Mouse (Mus musculus) forebrain, embryonic 15.5 days (tissue): ENCODE results near the gene Nr0b2. TPM values are rescaled to one million over a fixed set of nuclear protein-coding genes. Genes with fewer than 3 reads are reported as not detected.
"Not testable (repeated sequence)": the region's sequence is repeated elsewhere in the genome, so short reads cannot be mapped to it uniquely, and the experiment has no call there.

Source experiments
- ATAC-seq: fragments of 200-750 bp; cut with Nextera tagmentation; replicated peaks from 2 replicates; pipeline ENCODE4 v1.8.0; 2017; ENCODE audit warnings: mild to moderate bottlenecking, moderate TSS enrichment, moderate library complexity
- H3K27ac ChIP-seq: fragments of 300-500 bp; sonication (generic); replicated peaks from 2 replicates; pipeline ENCODE4 v1.5.1; 2015; ENCODE audit warnings: mild to moderate bottlenecking, inconsistent platforms
- H3K27me3 ChIP-seq: fragments of 300-500 bp; sonication (generic); 2 replicates; pipeline ENCODE4 v1.6.1; 2015; ENCODE audit warnings: inconsistent platforms
- H3K36me3 ChIP-seq: fragments of 300-500 bp; sonication (generic); 2 replicates; pipeline ENCODE4 v1.6.1; 2015; ENCODE audit warnings: mild to moderate bottlenecking, inconsistent platforms
- H3K4me1 ChIP-seq: fragments of 300-500 bp; sonication (generic); 2 replicates; pipeline ENCODE4 v1.6.1; 2015; ENCODE audit warnings: inconsistent platforms
- H3K4me2 ChIP-seq: fragments of 300-500 bp; sonication (generic); replicated peaks from 2 replicates; pipeline ENCODE4 v1.6.1; 2015; ENCODE audit warnings: mild to moderate bottlenecking, inconsistent platforms
- H3K4me3 ChIP-seq: fragments of 300-500 bp; sonication (generic); 2 replicates; pipeline ENCODE4 v1.5.1; 2015; ENCODE audit warnings: mild to moderate bottlenecking, inconsistent platforms
- H3K9ac ChIP-seq: fragments of 300-500 bp; sonication (generic); replicated peaks from 2 replicates; pipeline ENCODE4 v1.6.1; 2015; ENCODE audit warnings: mild to moderate bottlenecking, inconsistent platforms
- H3K9me3 ChIP-seq: fragments of 300-500 bp; sonication (generic); 2 replicates; pipeline ENCODE4 v1.6.1; 2016; ENCODE audit warnings: inconsistent platforms
- WGBS: fragments of 180-500 bp; shearing (Covaris S2); methylation state at CpG from one replicate; pipeline ENCODE4 v1.1.7; 2015; ENCODE audit warnings: mixed read lengths; 5-methylcytosine and 5-hydroxymethylcytosine counted together
- polyA plus RNA-seq: library from polyadenylated mRNA; unstranded; fragments of >200 nt; fragmentation: Nextera tagmentation; extraction: Ambion mirVana; gene quantifications from 2 replicates; pipeline ENCODE4 v1.2.1, GENCODE M21; 2015

Nr0b2 gene
- not detected in 2 replicates for polyA plus RNA-seq

GRCm38 (mm10) chr4:133552768-133553447 lies at the start of gene Nr0b2:
TSS of gene Nr0b2 (plus strand) at chr4:133553376.
- WGBS: 79% methylated on average over 10 of the region's 10 CpGs
- Histone ChIP-seq H3K36me3 (no peaks in the 10 kb centered on the region), H3K27ac (no peak within 1 kb of the TSS), H3K4me3 (no peak within 1 kb of the TSS), H3K9me3 (no peaks in the 10 kb centered on the region), H3K27me3 (0 out of 2 replicates have a peak, but pooled peaks cover 9% of the 10 kb centered on the region), H3K9ac (no peak within 1 kb of the TSS), H3K4me1 (no peaks in the 10 kb centered on the region), H3K4me2 (no peak within 1 kb of the TSS)
- ATAC-seq: no peak

GRCm38 (mm10) chr4:133504300-133504699 lies 48.9 kb upstream of the Nr0b2 start:
- Histone ChIP-seq H3K9me3 (no peaks in the 10 kb centered on the region), H3K9ac (no peak overlapping the region), H3K27me3 (peaks cover 16% of the 10 kb centered on the region), H3K4me1 (peaks cover 24% of the 10 kb centered on the region), H3K4me2 (no peak overlapping the region), H3K36me3 (no peaks in the 10 kb centered on the region), H3K4me3 (no peak overlapping the region), H3K27ac (no peak overlapping the region)
- 46% methylated on average over 5 of the region's 5 CpGs for WGBS
- no peak for ATAC-seq

- no peak overlapping the region for H3K9ac ChIP-seq
- H3K4me3 ChIP-seq: no peak overlapping the region
- H3K27ac ChIP-seq: no peak overlapping the region
- H3K36me3 ChIP-seq: no peaks in the 10 kb centered on the region
- no peak overlapping the region for H3K4me2 ChIP-seq
- ATAC-seq: no peak
- H3K27me3 ChIP-seq: peaks cover 10% of the 10 kb centered on the region
- WGBS: 60% methylated on average over 9 of the region's 9 CpGs
- peaks cover 26% of the 10 kb centered on the region for H3K4me1 ChIP-seq
- no peaks in the 10 kb centered on the region for H3K9me3 ChIP-seq
These were observed 48.3 kb upstream of the Nr0b2 start for GRCm38 (mm10) chr4:133504755-133505485.

GRCm38 (mm10) chr4:133506573-133506972 lies 46.6 kb upstream of the Nr0b2 start:
- no peak overlapping the region for H3K4me3 ChIP-seq
- ATAC-seq: no peak
- no peak overlapping the region for H3K27ac ChIP-seq
- no peak overlapping the region for H3K9ac ChIP-seq
- H3K27me3 ChIP-seq: peaks cover under 1% of the 10 kb centered on the region
- no peak overlapping the region for H3K4me2 ChIP-seq
- H3K4me1 ChIP-seq: peaks cover 26% of the 10 kb centered on the region
- WGBS: 76% methylated on average over 5 of the region's 5 CpGs
- no peaks in the 10 kb centered on the region for H3K36me3 ChIP-seq
- no peaks in the 10 kb centered on the region for H3K9me3 ChIP-seq

- Histone ChIP-seq H3K36me3 (no peaks in the 10 kb centered on the region), H3K9me3 (no peaks in the 10 kb centered on the region), H3K4me1 (peaks cover 21% of the 10 kb centered on the region), H3K4me3 (no peak overlapping the region), H3K9ac (no peak overlapping the region), H3K27me3 (no peaks in the 10 kb centered on the region), H3K27ac (peak overlapping the region; percentile 78), H3K4me2 (no peak overlapping the region)
- 59% methylated on average over 7 of the region's 7 CpGs for WGBS
- peak; percentile 82 for ATAC-seq
These were observed 44.2 kb upstream of the Nr0b2 start for GRCm38 (mm10) chr4:133508990-133509389.

- 70% methylated on average over 5 of the region's 5 CpGs for WGBS
- H3K9me3 ChIP-seq: no peaks in the 10 kb centered on the region
- H3K27ac ChIP-seq: no peak overlapping the region
- H3K4me2 ChIP-seq: no peak overlapping the region
- H3K9ac ChIP-seq: no peak overlapping the region
- peaks cover 12% of the 10 kb centered on the region for H3K4me1 ChIP-seq
- H3K4me3 ChIP-seq: no peak overlapping the region
- peaks cover 2% of the 10 kb centered on the region; the same call in 1 of the 2 replicates for H3K27me3 ChIP-seq
- no peak for ATAC-seq
- no peaks in the 10 kb centered on the region for H3K36me3 ChIP-seq
These were observed 42.1 kb upstream of the Nr0b2 start for GRCm38 (mm10) chr4:133511050-133511449.

- H3K9me3 ChIP-seq, H3K9ac ChIP-seq, H3K36me3 ChIP-seq, H3K4me3 ChIP-seq, H3K4me2 ChIP-seq, ATAC-seq, H3K27ac ChIP-seq: not testable (repeated sequence)
- 48% methylated on average over 5 of the region's 5 CpGs for whole genome bisulfite sequencing
- peaks cover 11% of the 10 kb centered on the region for H3K27me3 ChIP-seq
- peaks cover 12% of the 10 kb centered on the region for H3K4me1 ChIP-seq
These were observed 40.7 kb upstream of the Nr0b2 start for GRCm38 (mm10) chr4:133512511-133512910.

GRCm38 (mm10) chr4:133512972-133513371 lies 40.2 kb upstream of the Nr0b2 start:
- Histone ChIP-seq H3K4me3 (no peak overlapping the region), H3K9ac (no peak overlapping the region), H3K9me3 (no peaks in the 10 kb centered on the region), H3K27ac (no peak overlapping the region), H3K27me3 (peaks cover 16% of the 10 kb centered on the region), H3K4me2 (no peak overlapping the region), H3K36me3 (no peaks in the 10 kb centered on the region), H3K4me1 (peaks cover 12% of the 10 kb centered on the region)
- 13% methylated on average over 8 of the region's 8 CpGs for WGBS
- 0 out of 2 replicates have a peak, but pooled peaks have one; percentile 51 for ATAC-seq

- H3K27me3 ChIP-seq: peaks cover 46% of the 10 kb centered on the region
- H3K27ac ChIP-seq: no peak within 1 kb of the TSS
- no peak within 1 kb of the TSS for H3K9ac ChIP-seq
- H3K9me3 ChIP-seq: no peaks in the 10 kb centered on the region
- no peaks in the 10 kb centered on the region for H3K36me3 ChIP-seq
- peak within 1 kb of the TSS; percentile 30 for H3K4me3 ChIP-seq
- peak within 1 kb of the TSS; percentile 38 for H3K4me2 ChIP-seq
- H3K4me1 ChIP-seq: peaks cover 8% of the 10 kb centered on the region
- no peak for ATAC-seq
- WGBS: 4% methylated on average over 68 of the region's 69 CpGs
These were observed 34.4 kb upstream of the Nr0b2 start, which contains the start of gene Kdf1 for GRCm38 (mm10) chr4:133518601-133519368. TSS of gene Kdf1 (plus strand) at chr4:133518963.

- Histone ChIP-seq H3K4me2 (peak overlapping the region; percentile 38), H3K36me3 (no peaks in the 10 kb centered on the region), H3K9me3 (no peaks in the 10 kb centered on the region), H3K27me3 (peaks cover 46% of the 10 kb centered on the region), H3K4me1 (peaks cover 8% of the 10 kb centered on the region), H3K27ac (no peak overlapping the region), H3K4me3 (peak overlapping the region; percentile 30), H3K9ac (no peak overlapping the region)
- ATAC-seq: no peak
- 5% methylated on average over 25 of the region's 25 CpGs for WGBS
These were observed 33.9 kb upstream of the Nr0b2 start for GRCm38 (mm10) chr4:133519369-133519665.

GRCm38 (mm10) chr4:133521502-133521901 lies 31.7 kb upstream of the Nr0b2 start:
- Histone ChIP-seq H3K4me3 (no peak overlapping the region), H3K9ac (no peak overlapping the region), H3K27me3 (peaks cover 42% of the 10 kb centered on the region), H3K36me3 (no peaks in the 10 kb centered on the region), H3K27ac (no peak overlapping the region), H3K4me2 (no peak overlapping the region), H3K4me1 (peaks cover 8% of the 10 kb centered on the region), H3K9me3 (no peaks in the 10 kb centered on the region)
- WGBS: 69% methylated on average over 2 of the region's 2 CpGs
- ATAC-seq: no peak

GRCm38 (mm10) chr4:133527788-133528187 lies 25.4 kb upstream of the Nr0b2 start:
- no peak for ATAC-seq
- no peak overlapping the region for H3K9ac ChIP-seq
- H3K4me2 ChIP-seq: no peak overlapping the region
- H3K27me3 ChIP-seq: no peaks in the 10 kb centered on the region
- no peak overlapping the region for H3K4me3 ChIP-seq
- H3K4me1 ChIP-seq: no peaks in the 10 kb centered on the region
- H3K27ac ChIP-seq: no peak overlapping the region
- 79% methylated on average over 16 of the region's 16 CpGs for WGBS
- no peaks in the 10 kb centered on the region for H3K9me3 ChIP-seq
- peaks cover 34% of the 10 kb centered on the region for H3K36me3 ChIP-seq
